Mouse (Mus musculus) neural tube, postnatal 0 days (tissue): ENCODE results near the gene Gm20716. TPM values are rescaled to one million over a fixed set of nuclear protein-coding genes. Genes with fewer than 3 reads are reported as not detected.

Experiments
- microRNA-seq: library from miRNA; unstranded; fragments of <30 nt; microRNA quantifications from one replicate; pipeline ENCODE4, GENCODE M21; 2016
- polyA plus RNA-seq: library from polyadenylated mRNA; unstranded; fragments of >200 nt; fragmentation: Nextera tagmentation; extraction: Ambion mirVana; gene quantifications from 2 replicates; pipeline ENCODE4 v1.2.1, GENCODE M21; 2015

Gene Gm20716
- 10.1 and 16.4 TPM in 2 replicates for polyA plus RNA-seq

GRCm38 (mm10) chr2:168230026-168230728 lies at the start of gene Gm20716, which contains the start of the genes Dpm1 and Mocs3:
Gene Gm20716, minus strand, starts transcription at chr2:168230364.
Gene Dpm1, minus strand, starts transcription at chr2:168230591.
Gene Mocs3, plus strand, starts transcription at chr2:168230622.

GRCm38 (mm10) chr2:168206725-168207644 lies 23.2 kb downstream of the Gm20716 start, which contains the start of gene Adnp:
Gene Adnp, minus strand, starts transcription at chr2:168207112.

Small RNA genes within 50 kb of the gene (microRNA-seq; reads per million reads assigned to microRNA genes)
- not detected for gene Gm24561

Other genes starting within 250 kb of the Gm20716 start
- 0.31 and 0.57 TPM in 2 replicates for gene Ripor3, start 219.7 kb downstream of the Gm20716 start, polyA plus RNA-seq
- gene Pard6b, start 149.4 kb downstream of the Gm20716 start, polyA plus RNA-seq = 5.0 and 5.2 TPM in 2 replicates
- 16.0 and 30.7 TPM in 2 replicates for gene Adnp, start 23.3 kb downstream of the Gm20716 start, polyA plus RNA-seq
- 84.0 and 108 TPM in 2 replicates for gene Dpm1, start 227 bp upstream of the Gm20716 start, polyA plus RNA-seq
- gene Mocs3, start 258 bp upstream of the Gm20716 start, polyA plus RNA-seq = 11.1 and 12.1 TPM in 2 replicates
- gene Kcng1, start 51.4 kb upstream of the Gm20716 start, polyA plus RNA-seq = 1.2 and 1.4 TPM in 2 replicates